In the genomic region with DNA sequence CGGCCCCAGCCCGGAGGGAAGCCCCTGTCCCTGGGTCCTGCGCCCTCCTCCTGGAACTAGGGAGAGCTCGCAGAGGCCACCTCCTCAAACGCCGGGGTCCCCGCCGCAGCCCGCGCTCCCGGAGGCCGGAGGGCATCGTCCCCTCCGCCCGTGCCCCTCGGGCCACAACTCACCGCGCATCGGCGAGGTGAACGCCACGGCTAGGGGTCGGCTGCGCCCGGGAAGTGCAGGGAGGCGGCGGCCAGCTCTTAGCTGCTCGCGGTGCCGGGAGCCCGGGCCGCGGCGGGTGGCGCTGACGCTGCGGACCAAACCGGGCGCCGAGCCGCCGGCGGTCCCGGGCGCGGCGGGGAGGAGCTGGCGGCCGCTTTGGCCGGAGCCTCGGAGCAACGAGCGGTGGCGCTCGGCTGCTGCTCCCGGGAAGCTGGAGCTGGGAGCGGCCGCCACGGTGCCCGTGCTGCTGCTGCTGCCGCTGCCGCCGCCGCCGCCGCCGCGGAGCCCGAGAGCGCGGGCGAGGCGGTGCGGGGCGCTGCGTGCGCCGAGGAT, we compare ENCODE assay signal across 9 mouse cellular contexts. TPM values are rescaled to one million over a fixed set of nuclear protein-coding genes. Genes with fewer than 3 reads are reported as not detected.
A peak's percentile ranks its signal among the peaks of the same experiment; 100 is the strongest.
DNase-seq lines count a peak whose midpoint lies in the region; ATAC-seq lines count a peak whose summit lies in the region.
"Had no signal": no experiment of that assay in that cellular context is flagged by ENCODE, and none has a peak within 500 bp of the region (broad histone marks: within the 10 kb centered on the region; RNA-seq: fewer than 3 reads in every experiment).

No protein-coding gene starts in this region.

- H3K36me3 ChIP-seq in hindbrain, embryonic 11.5 days (ENCODE audit: control insufficient read depth, insufficient read depth, low read length): no peaks in the 10 kb centered on the region
- no peaks in the 10 kb centered on the region for H3K36me3 ChIP-seq in midbrain, embryonic 13.5 days

- H3K9ac ChIP-seq in hindbrain, embryonic 11.5 days (ENCODE audit: low read depth, low read length): peak overlapping the region; percentile 81
- H3K9ac ChIP-seq in midbrain, embryonic 13.5 days (replicated peaks): peak overlapping the region; percentile 85

- peaks cover 12% of the 10 kb centered on the region for H3K4me1 ChIP-seq in hindbrain, embryonic 11.5 days (replicated peaks; ENCODE audit: control insufficient read depth, insufficient read depth, low read length)
- peaks cover 60% of the 10 kb centered on the region for H3K4me1 ChIP-seq in midbrain, embryonic 13.5 days (replicated peaks)

- H3K27ac ChIP-seq in hindbrain, embryonic 11.5 days (ENCODE audit: low read depth, low read length): peak overlapping the region; percentile 79
- H3K27ac ChIP-seq in midbrain, embryonic 13.5 days: peak overlapping the region; percentile 82

- WGBS in hindbrain, embryonic 11.5 days: 1% methylated on average over 53 of the region's 78 CpGs
- WGBS in midbrain, embryonic 13.5 days: 0% methylated on average over 63 of the region's 78 CpGs

- peak; percentile 59 for DNase-seq in cerebellum, adult 9-11 months
- peak; percentile 22 for DNase-seq in right cerebral cortex, adult 18-20 months
- no peak for DNase-seq in right cerebral cortex, postnatal 10 days (ENCODE audit: low spot score in 2 of 2)
- peak; percentile 61 for DNase-seq in hindbrain, embryonic 11.5 days (ENCODE audit: low spot score)
- DNase-seq in urinary bladder, adult 18-20 months (ENCODE audit: low spot score in 2 of 2): no peak
- DNase-seq in gastrocnemius, postnatal 25 days: no peak

- H3K27me3 ChIP-seq in hindbrain, embryonic 11.5 days (ENCODE audit: control insufficient read depth, insufficient read depth, low read length): peaks cover 32% of the 10 kb centered on the region
- H3K27me3 ChIP-seq in midbrain, embryonic 13.5 days: peaks cover 59% of the 10 kb centered on the region

- ATAC-seq in cerebellum, adult (ENCODE audit: insufficient number of reproducible peaks, low FRiP score, low TSS enrichment): no peak
- peak; percentile 27; the same call in 1 of the 2 replicates for ATAC-seq in hindbrain, embryonic 11.5 days (ENCODE audit: low FRiP score)
- ATAC-seq in midbrain, embryonic 13.5 days: peak; percentile 31

- H3K4me3 ChIP-seq in hindbrain, embryonic 11.5 days (ENCODE audit: low read depth, low read length): peak overlapping the region; percentile 66
- peak overlapping the region; percentile 72 for H3K4me3 ChIP-seq in midbrain, embryonic 13.5 days (replicated peaks)

- H3K9me3 ChIP-seq in hindbrain, embryonic 11.5 days (ENCODE audit: control insufficient read depth, low read length): no peaks in the 10 kb centered on the region
- no peaks in the 10 kb centered on the region for H3K9me3 ChIP-seq in midbrain, embryonic 13.5 days

- H3K4me2 ChIP-seq in hindbrain, embryonic 11.5 days (replicated peaks; ENCODE audit: low read depth, low read length): peak overlapping the region; percentile 99
- H3K4me2 ChIP-seq in midbrain, embryonic 13.5 days (replicated peaks): peak overlapping the region; percentile 97

RNA-seq across cellular contexts. Expression of a gene that starts 8.5 kb away (rescaled TPM):
- polyA plus RNA-seq in hindbrain, embryonic 11.5 days (2014; fragmentation: Nextera tagmentation; extraction: Ambion mirVana): 2.5 and 3.6 TPM in 2 replicates
- polyA plus RNA-seq in midbrain, embryonic 13.5 days (2015; fragmentation: Nextera tagmentation; extraction: Ambion mirVana): 5.8 and 6.1 TPM in 2 replicates
- total RNA-seq in gastrocnemius, postnatal 25 days (2021): under 1 TPM; 0.08 to 0.24 TPM
- total RNA-seq: CH12.LX had no signal

RNA-seq across cellular contexts. Expression of a gene that starts 43.6 kb away (rescaled TPM):
- polyA plus RNA-seq in hindbrain, embryonic 11.5 days (2014; fragmentation: Nextera tagmentation; extraction: Ambion mirVana): 305 and 319 TPM in 2 replicates
- 120 and 124 TPM in 2 replicates for polyA plus RNA-seq in midbrain, embryonic 13.5 days (2015; fragmentation: Nextera tagmentation; extraction: Ambion mirVana)
- 10 to 100 TPM; 24.6 to 24.7 TPM for total RNA-seq in gastrocnemius, postnatal 25 days (2021)

RNA-seq across cellular contexts. Expression of a gene that starts 52.9 kb away (rescaled TPM):
- polyA plus RNA-seq in hindbrain, embryonic 11.5 days (2014; fragmentation: Nextera tagmentation; extraction: Ambion mirVana): 17.1 and 19.0 TPM in 2 replicates
- 33.4 and 36.8 TPM in 2 replicates for polyA plus RNA-seq in midbrain, embryonic 13.5 days (2015; fragmentation: Nextera tagmentation; extraction: Ambion mirVana)
- total RNA-seq in gastrocnemius, postnatal 25 days (2021): 1 to 10 TPM; 2.5 to 2.9 TPM

Comparison
In these comparisons a context has a peak if more than half of its experiments do, and no peak if none do; other contexts are left out.
1. DNase-seq: peak in cerebellum, adult 9-11 months (single experiment), right cerebral cortex, adult 18-20 months (single experiment) and hindbrain, embryonic 11.5 days (single experiment); none in right cerebral cortex, postnatal 10 days (0 of 2), urinary bladder, adult 18-20 months (0 of 2) and gastrocnemius, postnatal 25 days (single experiment).